8 mouse cellular contexts compared by ENCODE assay signal in genomic region chr9:123447101-123447500, GRCm38 (mm10). TPM values are rescaled to one million over a fixed set of nuclear protein-coding genes. Genes with fewer than 3 reads are reported as not detected.
DNase-seq lines count a peak whose midpoint lies in the region; ATAC-seq lines count a peak whose summit lies in the region.
"Not testable (repeated sequence)": the region's sequence is repeated elsewhere in the genome, so short reads cannot be mapped to it uniquely, and the experiment has no call there.

No protein-coding gene starts in this region.

- not testable (repeated sequence) for H3K36me3 ChIP-seq in forebrain, embryonic 11.5 days (ENCODE audit: control insufficient read depth, insufficient read depth, low read length); limb, embryonic 11.5 days (ENCODE audit: control insufficient read depth, insufficient read depth, low read length)

- not testable (repeated sequence) for H3K9me3 ChIP-seq in forebrain, embryonic 11.5 days (ENCODE audit: control insufficient read depth, low read length); limb, embryonic 11.5 days (ENCODE audit: control insufficient read depth, low read length)

- not testable (repeated sequence) for H3K4me3 ChIP-seq in forebrain, embryonic 11.5 days (ENCODE audit: low read depth, low read length); limb, embryonic 11.5 days (ENCODE audit: low read depth, low read length)

- not testable (repeated sequence) for H3K4me2 ChIP-seq in forebrain, embryonic 11.5 days (ENCODE audit: low read depth, low read length, severe bottlenecking); limb, embryonic 11.5 days (ENCODE audit: low read depth, severe bottlenecking)

- not testable (repeated sequence) for H3K27me3 ChIP-seq in forebrain, embryonic 11.5 days (ENCODE audit: control insufficient read depth, insufficient read depth, low read length); limb, embryonic 11.5 days (ENCODE audit: control insufficient read depth, insufficient read depth, low read length)

- H3K9ac ChIP-seq in forebrain, embryonic 11.5 days (ENCODE audit: low read length); limb, embryonic 11.5 days (ENCODE audit: low read length): not testable (repeated sequence)

- not testable (repeated sequence) for H3K27ac ChIP-seq in forebrain, embryonic 11.5 days (ENCODE audit: low read depth, low read length); limb, embryonic 11.5 days (replicated peaks; ENCODE audit: low read depth, low read length)

- not testable (repeated sequence) for ATAC-seq in forebrain, embryonic 11.5 days (replicated peaks; ENCODE audit: low FRiP score); limb, embryonic 11.5 days (ENCODE audit: insufficient number of reproducible peaks, low FRiP score, low TSS enrichment, low read depth)
- peak; percentile 52 for ATAC-seq in inflammation-experienced regulatory T-cells, adult 6 months
- ATAC-seq in megakaryocyte progenitor cell, adult 5-6 weeks (replicated peaks; ENCODE audit: poor library complexity), result peak; percentile 59; the same call in 1 of the 2 replicates

- 92% methylated on average over 2 of the region's 3 CpGs for WGBS in forebrain, embryonic 11.5 days
- 96% methylated on average over 2 of the region's 3 CpGs for WGBS in limb, embryonic 11.5 days

- DNase-seq in B cell, adult 2 months, result peak; percentile 70
- peak; percentile 50 for DNase-seq in adrenal gland, postnatal 14 days
- DNase-seq in forebrain, embryonic 11.5 days (ENCODE audit: low spot score), result peak; percentile 55
- peak; percentile 30 for DNase-seq in limb, embryonic 11.5 days (ENCODE audit: low spot score)
- peak; percentile 36 for DNase-seq in right cerebral cortex, postnatal 4 days
- DNase-seq in thymus, postnatal 4 days, result peak; percentile 74

- H3K4me1 ChIP-seq in forebrain, embryonic 11.5 days (replicated peaks; ENCODE audit: control insufficient read depth, insufficient read depth, low read length); limb, embryonic 11.5 days (ENCODE audit: control insufficient read depth, insufficient read depth, low read length): not testable (repeated sequence)

RNA-seq across cellular contexts. Expression of gene Limd1, which starts 31.4 kb away (rescaled TPM):
- total RNA-seq in adrenal gland, postnatal 14 days (2021), result 33.2 and 36.8 TPM in 2 replicates
- polyA plus RNA-seq in forebrain, embryonic 11.5 days (2014; fragmentation: Nextera tagmentation; extraction: Ambion mirVana), result 52.3 and 56.6 TPM in 2 replicates
- 10 to 100 TPM; 31.9 to 41.2 (median 36.2) TPM for polyA plus RNA-seq in inflammation-experienced regulatory T-cells, adult 6 months (2017; shearing (Covaris generic))
- polyA plus RNA-seq in limb, embryonic 11.5 days (2014; fragmentation: Nextera tagmentation; extraction: Ambion mirVana), result 51.1 and 54.0 TPM in 2 replicates
- total RNA-seq in megakaryocyte progenitor cell, adult 5-6 weeks (2015), result 24.2 and 24.6 TPM in 2 replicates
- total RNA-seq in megakaryocyte progenitor cell, adult 5-6 weeks (2017), result 19.0 and 20.4 TPM in 2 replicates
